Mouse (Mus musculus): ENCODE data around the gene Agps.

DNA sequence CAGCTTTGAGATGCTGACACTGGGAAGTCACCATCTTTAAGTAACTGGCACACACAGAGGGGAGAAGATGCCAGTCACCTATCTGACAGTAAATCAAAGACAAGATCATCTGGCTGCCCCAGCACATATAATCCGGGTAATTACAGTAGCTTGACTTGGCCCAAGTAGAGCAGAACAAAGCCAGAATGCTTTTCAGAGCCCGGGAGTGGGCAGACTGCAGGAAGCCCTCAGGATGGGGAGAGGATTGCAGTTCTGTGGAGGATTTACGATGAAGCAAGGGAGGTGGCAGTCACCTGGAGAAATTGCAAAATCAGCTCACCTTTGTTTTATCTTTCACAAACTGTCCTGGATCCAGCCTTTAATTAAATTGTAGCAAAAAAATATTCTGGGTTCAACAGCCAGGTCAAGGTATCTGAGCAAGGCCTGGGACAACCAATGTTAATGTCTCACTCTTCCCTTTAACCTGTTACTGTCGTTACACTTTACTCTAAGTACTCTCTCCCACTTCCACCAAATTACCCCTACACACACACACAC, 33.5 kb upstream of the Agps start:
- TF ChIP-seq CTCF (IDR thresholded peaks at IDR 0.05) (no peak), EP300 (IDR thresholded peaks at IDR 0.05) (no peak)
